Mouse (Mus musculus): Measurements from ENCODE around the gene Krt79. TPM values are rescaled to one million over a fixed set of nuclear protein-coding genes. Genes with fewer than 3 reads are reported as not detected.

The Krt79 gene
- total RNA-seq, 1 experiment from 2014 or later: not detected

DNA sequence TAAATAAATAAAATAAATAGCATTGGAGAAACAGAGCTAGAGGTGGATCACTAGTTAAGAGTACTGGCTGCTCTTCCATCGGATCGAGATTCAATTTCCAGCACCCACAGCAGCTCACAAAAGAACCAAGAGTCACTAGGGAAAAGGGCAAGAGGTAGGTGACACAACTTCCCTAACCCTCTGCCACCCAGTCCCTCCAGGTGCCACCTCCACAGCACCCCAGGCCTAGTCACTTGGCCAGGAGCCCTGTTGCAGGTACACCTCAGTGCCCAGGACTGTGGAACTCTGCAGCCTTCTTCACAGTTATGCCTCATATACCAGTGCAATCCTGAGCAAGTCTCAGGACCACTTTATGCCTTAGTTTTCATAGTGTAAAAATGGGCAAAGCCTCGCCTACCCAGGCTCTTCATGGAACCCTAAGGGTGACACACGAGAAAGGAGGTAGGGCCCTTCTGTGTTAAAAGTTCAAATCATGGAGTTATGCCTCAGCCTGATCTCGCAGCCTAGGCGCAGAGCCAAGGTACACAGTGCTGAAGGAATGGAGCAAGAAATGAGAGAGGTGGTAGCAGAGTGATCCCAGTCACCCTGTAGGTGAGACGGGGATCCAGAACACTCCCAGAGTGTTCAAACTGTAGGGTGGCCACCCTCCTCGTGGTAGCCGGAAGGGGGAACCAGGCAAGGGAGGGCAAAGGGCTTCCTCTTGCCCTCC, 1.4 kb downstream of the Krt79 start:
- ATAC-seq (replicated peaks; ENCODE audit: low read depth, poor library complexity, severe bottlenecking): no peak

DNA sequence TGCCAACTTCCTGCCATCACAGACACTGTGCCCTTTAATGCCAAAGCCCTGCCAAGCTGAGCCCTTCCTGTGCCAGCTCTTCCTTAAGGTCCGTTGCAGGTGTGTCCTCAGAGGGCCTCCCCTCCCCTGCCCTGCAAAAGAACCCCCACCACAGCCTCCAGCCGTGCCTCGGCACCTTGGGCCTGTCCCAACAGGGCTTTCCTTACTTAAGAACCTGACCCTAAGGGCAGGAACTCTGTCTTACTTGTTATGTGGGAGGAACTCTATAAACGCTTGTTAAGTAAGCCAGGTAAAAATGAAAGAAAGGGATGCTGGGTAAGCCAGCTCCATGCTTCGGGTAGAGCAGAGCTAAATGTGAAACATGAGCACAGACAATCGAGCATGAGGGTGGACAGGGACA, 7.1 kb downstream of the Krt79 start:
- ATAC-seq (replicated peaks; ENCODE audit: low read depth, poor library complexity, severe bottlenecking): no peak

DNA sequence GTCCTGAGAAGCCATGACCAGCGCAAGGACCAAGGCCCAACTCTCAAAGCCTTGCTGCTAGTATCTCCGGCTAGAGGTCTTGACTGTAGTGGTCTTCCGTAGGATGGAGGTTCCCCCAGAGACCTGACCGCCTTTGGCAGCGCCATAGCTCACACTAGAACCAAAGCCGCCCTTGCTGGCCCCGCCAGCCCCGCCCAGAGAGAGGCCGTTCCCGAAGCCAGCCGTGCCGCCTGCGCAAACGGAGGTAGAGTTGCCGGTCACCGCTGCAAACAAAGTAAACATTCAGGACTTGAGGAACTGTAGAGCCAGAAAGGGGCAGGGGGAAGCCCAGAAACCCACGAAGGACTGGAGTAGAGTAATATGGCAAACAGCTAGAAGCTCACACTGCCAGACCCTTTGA, 10.5 kb downstream of the Krt79 start:
- ATAC-seq (replicated peaks; ENCODE audit: low read depth, poor library complexity, severe bottlenecking): no peak

DNA sequence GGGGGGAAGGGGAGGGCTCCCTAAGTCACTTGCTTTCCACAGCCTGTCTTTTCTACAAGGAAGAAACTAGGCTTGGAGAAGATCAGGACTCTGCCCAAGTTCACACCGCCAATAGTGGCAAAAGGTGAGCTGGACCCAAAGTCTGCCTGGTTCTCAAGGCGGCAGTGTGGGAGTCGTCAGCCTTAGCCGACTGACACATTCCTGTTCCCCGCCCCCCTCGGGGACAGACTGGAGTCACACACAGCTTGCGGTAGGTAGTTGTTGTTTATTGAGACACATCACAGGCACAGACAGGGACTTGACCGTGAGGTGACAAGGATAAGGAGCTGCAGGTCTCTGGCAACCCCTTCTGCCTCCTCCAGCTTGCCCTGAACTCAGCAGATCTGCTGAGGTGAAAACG, 11.0 kb downstream of the Krt79 start:
- ATAC-seq (replicated peaks; ENCODE audit: low read depth, poor library complexity, severe bottlenecking): no peak

DNA sequence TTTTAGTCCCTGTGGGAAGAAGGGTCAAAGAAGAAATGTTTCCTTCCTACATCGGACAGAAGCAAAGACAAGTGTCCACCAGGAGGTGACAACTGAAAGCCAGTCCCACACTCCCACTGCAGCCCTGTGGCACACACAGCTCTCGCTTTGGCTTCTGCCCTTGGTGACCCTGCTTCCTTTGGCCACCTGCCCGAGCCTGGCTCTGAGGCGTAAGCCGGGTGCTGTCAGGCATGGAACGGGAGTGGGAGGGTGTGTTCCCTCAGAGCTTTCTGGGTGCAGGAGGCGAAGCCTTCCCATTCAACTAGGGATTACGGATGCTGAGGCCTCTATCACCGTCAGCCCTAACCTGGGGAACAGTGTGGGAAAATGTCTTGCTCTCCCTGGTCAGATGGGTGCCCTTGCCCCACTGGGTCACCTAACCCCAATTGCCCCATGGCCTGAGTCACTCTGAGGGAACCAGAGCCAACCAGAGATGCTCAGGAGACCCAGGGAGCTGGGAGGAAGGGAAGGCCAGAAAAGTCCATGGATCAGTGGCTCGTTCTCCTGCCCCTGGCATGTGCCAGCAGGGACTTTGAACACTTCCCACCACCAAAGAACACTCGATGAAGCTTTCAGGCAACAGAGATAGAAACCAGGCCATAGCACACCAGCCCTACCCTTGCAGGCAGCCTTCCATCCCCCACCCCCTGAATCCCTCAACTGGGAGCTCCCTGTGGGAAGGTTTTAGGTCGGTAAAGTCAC, 12.6 kb downstream of the Krt79 start:
- ATAC-seq (replicated peaks; ENCODE audit: low read depth, poor library complexity, severe bottlenecking): no peak

DNA sequence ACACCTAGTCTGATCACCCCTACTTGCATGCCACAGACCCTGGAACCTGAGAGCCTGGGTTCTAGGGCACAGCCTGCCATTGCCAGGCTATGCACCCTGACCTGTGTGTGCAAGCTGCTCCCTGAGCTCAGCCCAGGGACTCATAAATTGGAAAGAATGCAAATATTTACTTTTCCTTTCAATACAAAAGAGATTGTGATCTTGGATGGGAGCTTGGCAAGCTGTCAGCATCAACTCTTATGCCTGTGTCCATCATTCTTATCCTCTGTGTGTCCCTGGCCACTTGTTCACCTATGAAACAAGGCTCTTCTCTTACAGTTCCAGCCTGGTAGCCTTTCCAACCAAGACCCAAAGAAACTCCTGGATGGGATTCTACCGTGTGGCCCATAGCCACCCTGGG, 15.1 kb downstream of the Krt79 start:
- ATAC-seq (replicated peaks; ENCODE audit: low read depth, poor library complexity, severe bottlenecking): no peak

DNA sequence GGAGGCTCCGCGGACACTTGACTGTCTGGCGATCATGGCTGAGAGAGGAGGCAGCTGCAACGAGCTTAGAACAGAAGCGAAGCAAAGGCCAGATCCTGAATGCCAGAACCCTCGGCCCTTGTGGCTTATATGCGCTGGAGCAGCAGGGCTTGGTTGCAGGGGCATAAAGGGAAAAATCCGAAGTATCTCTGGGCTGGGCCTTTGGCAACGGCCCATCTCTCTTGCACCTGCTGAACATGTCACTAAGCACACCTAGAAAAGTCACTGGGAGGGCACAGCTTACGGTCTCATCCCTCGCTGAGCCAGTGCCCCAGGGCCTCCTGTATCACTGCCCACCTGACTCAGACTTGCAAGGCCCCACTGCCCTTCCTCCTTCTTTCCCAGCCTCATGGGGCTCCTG, 15.5 kb downstream of the Krt79 start, which contains the start of gene Krt4:
TSS of gene Krt4 (minus strand) at position 101 of the 400 bp plus-strand sequence.
- ATAC-seq (replicated peaks; ENCODE audit: low read depth, poor library complexity, severe bottlenecking): no peak

DNA sequence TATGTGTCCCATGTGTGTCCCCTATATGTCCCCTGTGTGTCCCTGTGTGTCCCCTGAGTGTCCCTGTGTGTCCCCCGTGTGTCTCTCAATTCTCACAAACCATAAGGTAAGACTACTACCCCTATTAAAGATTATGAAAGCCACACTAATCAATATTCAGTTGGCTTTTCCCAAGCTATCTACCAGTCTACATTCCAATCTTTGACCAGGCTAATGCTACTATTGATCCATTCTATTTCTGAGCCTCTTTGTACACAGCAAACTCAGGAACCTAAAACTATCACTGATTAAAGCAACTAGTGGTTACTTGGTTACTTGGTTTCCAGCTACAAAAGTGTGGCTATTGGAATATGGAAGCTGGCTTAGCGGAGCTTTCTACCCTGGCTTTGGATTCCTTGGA, 17.8 kb downstream of the Krt79 start:
- ATAC-seq (replicated peaks; ENCODE audit: low read depth, poor library complexity, severe bottlenecking): no peak

DNA sequence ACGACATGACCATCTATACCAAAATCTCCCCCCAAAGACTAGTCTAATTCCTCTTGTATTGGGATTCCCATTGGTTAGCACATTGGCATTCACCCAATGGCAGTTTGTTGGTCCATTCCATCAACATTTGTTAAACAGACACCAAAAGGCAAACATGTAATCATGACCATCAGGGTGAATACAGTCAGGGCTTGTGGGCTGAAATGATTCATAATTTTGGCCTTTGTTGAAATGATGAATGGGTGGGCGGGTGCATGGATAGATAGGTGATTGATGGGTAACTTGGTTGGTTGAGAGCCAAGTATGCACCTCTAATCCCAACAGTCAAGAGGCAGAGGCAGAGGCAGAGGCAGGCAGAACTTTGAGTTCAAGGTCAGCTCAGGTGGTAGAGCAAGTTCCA, 24.1 kb downstream of the Krt79 start:
- no peak for ATAC-seq (replicated peaks; ENCODE audit: low read depth, poor library complexity, severe bottlenecking)

DNA sequence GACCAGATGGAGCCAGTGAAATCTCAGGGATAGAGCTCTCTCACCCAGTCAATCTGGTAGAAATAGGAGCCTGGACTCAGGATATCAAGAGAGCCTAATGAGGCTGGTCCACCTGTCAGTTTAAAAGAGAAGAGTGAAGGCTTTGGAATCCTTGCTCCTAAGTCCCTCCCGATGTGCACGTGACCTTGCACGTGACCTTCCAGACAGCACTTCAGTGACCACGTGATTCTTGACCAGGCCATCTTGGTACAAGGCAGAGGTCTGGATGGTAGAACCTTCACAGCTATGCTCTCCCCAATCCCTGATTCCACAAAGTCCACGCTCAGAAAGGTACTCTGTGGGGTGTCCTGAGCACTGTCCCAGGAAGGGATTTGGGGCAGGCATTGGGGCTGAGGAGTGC, 35.3 kb downstream of the Krt79 start:
- ATAC-seq (replicated peaks; ENCODE audit: low read depth, poor library complexity, severe bottlenecking): no peak

DNA sequence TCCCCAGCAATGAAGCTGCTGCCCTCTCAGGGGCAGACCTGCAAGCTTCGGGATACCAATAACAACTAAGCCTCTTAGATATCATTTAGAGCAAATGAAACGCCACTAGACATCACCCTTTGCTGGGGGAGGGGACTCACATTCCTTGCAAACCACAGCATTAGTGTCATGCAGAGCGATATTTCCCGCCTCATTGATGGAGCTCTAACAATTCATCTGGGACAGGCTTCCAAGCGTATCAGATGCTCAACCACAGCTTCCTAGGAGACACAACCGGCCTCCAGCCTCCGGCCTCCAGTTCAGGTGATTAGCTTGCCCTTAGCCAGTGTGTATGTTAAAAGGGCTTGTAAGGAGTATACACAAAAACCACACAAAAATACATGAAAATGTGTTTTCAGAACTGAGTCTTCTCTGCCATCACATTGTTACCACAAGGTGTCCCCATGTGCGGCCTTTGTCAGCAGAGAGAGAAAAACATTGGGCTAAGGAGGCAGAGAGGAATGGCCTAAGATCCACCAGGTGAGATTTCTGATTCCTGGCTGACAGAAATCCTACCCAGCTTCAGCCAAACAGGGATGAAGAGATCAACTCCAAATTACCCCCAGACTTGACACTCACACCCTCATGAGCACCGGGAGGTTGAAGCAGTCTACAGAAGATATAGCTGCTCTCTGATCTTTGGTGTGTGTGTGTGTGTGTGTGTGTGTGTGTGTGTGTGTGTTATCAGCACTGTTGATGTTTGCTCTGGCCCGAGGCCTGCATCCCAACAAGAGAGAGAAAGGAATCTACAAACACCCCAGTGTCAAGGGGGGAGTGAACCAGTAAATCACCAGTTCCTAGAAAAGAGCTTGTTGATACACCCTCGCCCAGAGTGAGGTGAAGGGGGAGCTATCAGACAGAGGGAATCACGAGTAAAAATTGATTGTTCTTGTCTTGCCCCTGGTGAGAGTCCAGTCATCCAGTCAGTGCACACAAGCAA, 37.7 kb downstream of the Krt79 start:
- ATAC-seq (replicated peaks; ENCODE audit: low read depth, poor library complexity, severe bottlenecking): no peak

DNA sequence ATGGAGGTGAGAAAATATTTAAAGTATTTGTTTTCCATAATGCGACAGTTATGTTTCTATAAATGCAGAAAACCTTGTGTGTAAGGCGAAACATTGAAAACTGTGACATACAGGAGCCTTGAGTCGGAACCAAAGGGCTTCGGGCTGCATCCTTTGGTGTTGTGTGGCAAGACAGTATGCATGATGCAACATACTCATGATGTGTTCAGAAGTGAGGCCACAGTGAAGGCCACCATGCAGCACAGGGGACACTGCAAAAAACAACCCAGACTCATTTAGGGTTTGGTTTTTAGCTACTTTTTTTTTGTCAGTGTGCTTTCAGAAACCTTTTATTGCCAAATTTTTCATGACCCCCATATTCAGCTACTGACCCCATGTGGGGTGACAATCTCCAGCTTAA, 44.9 kb downstream of the Krt79 start:
- ATAC-seq (replicated peaks; ENCODE audit: low read depth, poor library complexity, severe bottlenecking): no peak

DNA sequence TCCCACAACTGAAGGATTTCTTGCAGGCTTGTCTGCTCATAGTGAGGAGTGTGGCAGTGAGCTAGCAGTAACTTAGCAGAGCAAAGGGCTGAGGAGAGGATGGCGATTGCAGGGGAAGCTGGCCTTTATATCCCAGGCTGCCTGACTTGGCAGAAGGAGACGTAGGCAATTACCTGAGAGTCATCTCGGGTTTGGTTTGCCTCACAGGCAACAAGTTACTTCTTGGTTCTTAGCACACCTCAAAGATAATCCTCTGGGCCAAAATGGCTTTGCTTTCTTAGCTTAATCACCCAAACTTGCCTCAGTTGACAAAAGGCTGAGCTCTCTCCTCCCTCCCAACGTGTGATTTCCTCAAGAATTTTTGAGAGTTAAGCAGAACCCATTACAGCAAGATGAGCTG, 47.3 kb downstream of the Krt79 start, which contains the start of gene Krt76:
TSS of gene Krt76 (minus strand) at position 101 of the 400 bp plus-strand sequence.
- ATAC-seq (replicated peaks; ENCODE audit: low read depth, poor library complexity, severe bottlenecking): no peak

DNA sequence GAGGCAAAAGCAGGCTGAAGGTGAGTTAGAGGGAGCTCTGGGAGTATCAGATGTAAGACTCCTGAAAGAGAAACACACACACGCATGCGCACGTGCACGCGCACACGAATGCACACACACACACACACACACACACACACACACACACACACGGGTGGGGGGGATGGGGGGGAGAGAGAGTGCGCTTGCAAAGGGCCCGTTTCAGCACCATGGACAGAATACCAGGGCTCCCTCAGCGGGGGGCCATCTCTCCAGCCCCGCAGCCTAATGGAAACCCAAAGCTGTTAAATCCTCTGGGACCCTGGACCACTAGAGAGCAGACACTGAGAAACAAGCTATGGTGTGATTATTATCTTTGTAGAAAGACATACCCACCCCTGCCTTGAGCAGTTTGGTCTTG, 60.3 kb downstream of the Krt79 start:
- no peak for ATAC-seq (replicated peaks; ENCODE audit: low read depth, poor library complexity, severe bottlenecking)

Other genes starting within 250 kb of the Krt79 start
- not detected in 2 replicates for gene Krt6a, start 246.0 kb downstream of the Krt79 start, total RNA-seq (2017)
- gene Krt5, start 227.4 kb downstream of the Krt79 start, total RNA-seq (2017): not detected in 2 replicates
- not detected in 2 replicates for gene Krt71, start 197.2 kb downstream of the Krt79 start, total RNA-seq (2017)
- not detected in 2 replicates for gene Krt72, start 153.9 kb downstream of the Krt79 start, total RNA-seq (2017)
- gene Krt73, start 138.0 kb downstream of the Krt79 start, total RNA-seq (2017): not detected in 2 replicates
- gene Krt2, start 122.2 kb downstream of the Krt79 start, total RNA-seq (2017): not detected in 2 replicates
- gene Krt1, start 89.5 kb downstream of the Krt79 start, total RNA-seq (2017): not detected in 2 replicates
- not detected in 2 replicates for gene Krt77, start 70.6 kb downstream of the Krt79 start, total RNA-seq (2017)
- gene Krt76, start 47.4 kb downstream of the Krt79 start, total RNA-seq (2017): not detected in 2 replicates
- not detected in 2 replicates for gene Krt4, start 15.6 kb downstream of the Krt79 start, total RNA-seq (2017)
- not detected in 2 replicates for gene Krt78, start 14.0 kb upstream of the Krt79 start, total RNA-seq (2017)
- not detected in 2 replicates for gene Krt8, start 64.2 kb upstream of the Krt79 start, total RNA-seq (2017)
- gene Krt18, start 87.9 kb upstream of the Krt79 start, total RNA-seq (2017): 15.7 and 19.7 TPM in 2 replicates
- 452 and 502 TPM in 2 replicates for gene Eif4b, start 133.4 kb upstream of the Krt79 start, total RNA-seq (2017)
- not detected in 2 replicates for gene Tns2, start 160.1 kb upstream of the Krt79 start, total RNA-seq (2017)
- 9.7 and 15.5 TPM in 2 replicates for gene Spryd3, start 195.9 kb upstream of the Krt79 start, total RNA-seq (2017)
- not detected in 2 replicates for gene Igfbp6, start 204.0 kb upstream of the Krt79 start, total RNA-seq (2017)
- 3.3 and 6.3 TPM in 2 replicates for gene Soat2, start 210.2 kb upstream of the Krt79 start, total RNA-seq (2017)

Data from common myeloid progenitor, adult 5-6 weeks (primary cell).